Mouse (Mus musculus): ENCODE results near the gene Aup1.

The Aup1 gene

DNA sequence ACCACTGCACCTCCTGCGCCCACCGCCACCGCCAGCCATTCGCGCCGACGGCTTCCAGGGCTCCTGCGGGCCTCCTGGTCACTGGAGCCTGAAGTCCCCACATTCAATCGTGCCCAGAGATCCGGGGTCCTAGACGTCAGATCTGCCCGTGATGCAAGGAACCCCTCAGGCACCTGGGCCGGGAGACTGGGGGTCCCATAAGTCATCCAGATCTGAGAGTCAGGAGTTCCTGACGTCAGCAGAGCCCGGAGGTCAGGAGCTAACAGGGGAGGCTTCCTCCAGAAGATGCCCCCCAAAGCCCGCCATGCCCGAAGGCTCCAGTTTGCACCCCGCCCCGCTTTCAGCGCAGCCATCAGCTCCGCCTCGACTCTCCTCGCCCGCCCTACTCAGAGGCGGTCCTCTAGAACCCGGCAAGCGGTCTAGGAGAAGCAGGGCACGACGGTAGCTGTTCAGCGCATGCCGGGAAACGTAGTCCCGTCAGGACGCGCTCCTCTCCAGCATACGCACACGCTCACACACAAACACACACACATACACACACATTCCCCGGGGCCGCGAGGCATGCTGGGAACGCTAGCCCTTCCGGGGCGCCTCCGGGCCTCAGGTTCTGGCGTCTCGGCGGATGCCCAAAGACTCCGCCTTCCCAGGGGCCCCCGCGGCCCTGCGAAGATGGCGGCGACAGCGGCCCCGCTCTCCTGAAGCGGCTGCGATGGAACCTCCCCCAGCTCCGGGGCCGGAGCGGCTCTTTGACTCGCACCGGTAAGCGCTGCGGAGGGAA is at the start of gene Aup1:
Gene Aup1, plus strand, starts transcription at position 448 of the 778 bp plus-strand sequence.
- peak; percentile 98 for DNase-seq (ENCODE audit: low read depth, low spot score)

DNA sequence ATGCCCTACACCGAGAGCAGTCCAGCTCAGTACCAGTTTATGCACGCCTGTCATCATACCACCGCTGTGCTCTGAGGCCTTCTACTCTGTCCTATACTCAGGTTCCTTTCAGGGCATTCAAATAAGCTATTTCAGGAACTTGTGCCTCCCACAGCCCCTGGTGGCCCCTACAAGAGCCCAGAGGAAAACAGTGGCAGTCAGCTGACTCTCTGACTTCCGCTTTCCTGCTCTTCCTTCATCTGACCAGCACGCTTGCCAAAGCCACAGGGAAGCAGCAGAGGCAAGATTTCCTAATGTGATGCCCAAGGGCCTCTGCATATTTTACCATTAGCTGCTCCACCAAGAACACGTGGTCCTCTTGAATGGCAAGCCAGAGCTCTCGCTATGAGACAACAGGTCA is 49.4 kb upstream of the Aup1 start:
- DNase-seq (ENCODE audit: low read depth, low spot score) = no peak

GRCm38 (mm10) chr6:83005444-83006011 is 48.8 kb upstream of the Aup1 start:
- DNase-seq (ENCODE audit: low read depth, low spot score) = no peak

DNA sequence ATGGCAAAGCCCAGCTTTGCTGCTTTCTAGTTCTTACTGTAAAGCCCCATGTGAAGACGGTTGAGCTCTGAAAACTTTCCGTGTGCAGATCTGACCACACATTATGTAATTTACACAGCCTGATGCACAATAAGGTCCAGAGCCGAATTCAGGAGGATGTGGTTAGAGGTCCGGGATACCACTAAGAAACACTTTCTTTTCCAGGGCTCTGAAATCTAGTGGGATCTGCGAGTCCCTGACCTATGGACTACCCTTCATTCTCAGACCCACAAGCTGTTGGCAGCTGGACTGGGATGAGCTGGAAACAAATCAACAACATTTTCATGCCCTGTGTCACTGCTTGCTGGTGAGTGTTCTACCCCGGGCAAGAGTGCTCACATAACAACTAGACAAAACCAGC is 48.2 kb upstream of the Aup1 start:
- DNase-seq (ENCODE audit: low read depth, low spot score) = no peak

DNA sequence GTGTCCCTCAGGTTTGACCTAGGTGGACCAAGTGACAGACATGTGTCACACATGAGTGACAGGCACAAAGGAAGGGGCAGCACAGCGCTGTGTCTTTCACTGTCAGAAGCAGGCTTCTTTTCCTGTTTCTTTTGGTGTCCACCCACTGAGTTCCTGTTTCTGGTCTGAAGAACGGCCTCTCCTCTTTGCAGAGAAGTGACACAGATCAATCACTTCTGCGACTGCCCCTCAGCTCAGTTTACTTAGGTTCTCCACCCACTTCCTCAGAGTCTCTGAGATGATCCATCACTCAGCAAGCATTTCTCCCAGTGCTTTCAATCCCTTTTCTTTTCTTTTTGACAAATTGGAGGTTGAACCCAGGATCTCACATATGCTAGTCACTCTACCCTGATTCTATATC is 45.7 kb upstream of the Aup1 start:
- no peak for DNase-seq (ENCODE audit: low read depth, low spot score)

DNA sequence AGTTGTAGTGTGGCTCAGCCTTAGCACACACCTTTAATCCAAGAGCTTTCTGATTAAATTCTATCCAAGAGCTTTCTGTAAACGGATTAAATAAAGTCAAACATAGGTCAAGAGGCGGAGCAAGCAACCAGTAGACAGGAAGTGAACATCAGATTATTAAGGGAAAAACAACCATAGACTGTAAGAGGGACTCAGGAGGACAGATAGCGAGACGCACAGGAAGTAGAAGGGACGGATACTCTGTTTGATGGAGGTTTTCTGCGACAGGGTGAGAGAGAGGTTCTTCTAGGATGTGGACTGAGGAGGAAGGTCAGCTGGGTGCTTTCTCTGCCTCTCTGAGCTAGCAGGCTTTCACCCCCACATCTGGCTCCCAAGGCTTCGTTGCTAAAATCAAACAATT is 44.3 kb upstream of the Aup1 start:
- DNase-seq (ENCODE audit: low read depth, low spot score) = peak; percentile 54

DNA sequence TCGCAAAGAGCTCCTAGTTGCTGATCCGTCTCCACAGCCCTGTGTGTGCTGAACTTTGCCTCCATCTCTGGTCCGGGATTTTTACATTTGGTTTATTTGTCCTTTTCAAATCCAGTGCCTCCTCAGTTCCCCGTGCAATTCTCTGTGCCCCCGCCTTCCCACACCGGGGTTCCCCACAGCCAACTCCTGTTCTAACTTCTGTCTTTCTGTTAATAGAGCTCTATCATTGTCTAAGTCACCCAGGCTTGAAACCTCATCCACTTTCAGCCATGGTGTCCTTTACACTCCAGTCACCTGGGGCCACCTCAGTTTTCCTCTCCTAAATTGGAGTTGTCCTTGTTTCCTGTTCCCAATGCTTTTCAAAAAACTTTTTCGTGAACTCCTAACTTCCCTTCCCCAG is 43.1 kb upstream of the Aup1 start:
- no peak for DNase-seq (ENCODE audit: low read depth, low spot score)

GRCm38 (mm10) chr6:83011756-83012155 is 42.6 kb upstream of the Aup1 start:
- DNase-seq (ENCODE audit: low read depth, low spot score) = no peak

DNA sequence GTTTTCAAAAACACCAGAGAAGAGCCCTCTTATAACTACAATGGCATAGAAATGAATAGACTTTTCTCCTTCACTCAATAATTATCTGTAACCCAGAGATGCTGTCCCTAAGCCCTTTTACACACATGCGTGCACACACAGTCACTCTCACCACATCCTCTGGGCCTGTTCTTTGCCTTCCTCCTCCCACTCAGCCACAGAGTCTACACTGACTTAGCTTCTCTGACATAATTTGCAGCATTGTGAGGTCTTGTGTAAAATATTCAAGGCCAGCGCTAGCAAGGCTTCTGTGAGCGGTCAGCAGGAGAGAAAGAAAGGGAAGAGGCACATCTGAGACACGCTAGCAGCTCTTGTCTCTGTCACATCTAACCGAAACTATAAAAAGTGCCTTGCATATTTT is 40.9 kb upstream of the Aup1 start:
- DNase-seq (ENCODE audit: low read depth, low spot score) = no peak

DNA sequence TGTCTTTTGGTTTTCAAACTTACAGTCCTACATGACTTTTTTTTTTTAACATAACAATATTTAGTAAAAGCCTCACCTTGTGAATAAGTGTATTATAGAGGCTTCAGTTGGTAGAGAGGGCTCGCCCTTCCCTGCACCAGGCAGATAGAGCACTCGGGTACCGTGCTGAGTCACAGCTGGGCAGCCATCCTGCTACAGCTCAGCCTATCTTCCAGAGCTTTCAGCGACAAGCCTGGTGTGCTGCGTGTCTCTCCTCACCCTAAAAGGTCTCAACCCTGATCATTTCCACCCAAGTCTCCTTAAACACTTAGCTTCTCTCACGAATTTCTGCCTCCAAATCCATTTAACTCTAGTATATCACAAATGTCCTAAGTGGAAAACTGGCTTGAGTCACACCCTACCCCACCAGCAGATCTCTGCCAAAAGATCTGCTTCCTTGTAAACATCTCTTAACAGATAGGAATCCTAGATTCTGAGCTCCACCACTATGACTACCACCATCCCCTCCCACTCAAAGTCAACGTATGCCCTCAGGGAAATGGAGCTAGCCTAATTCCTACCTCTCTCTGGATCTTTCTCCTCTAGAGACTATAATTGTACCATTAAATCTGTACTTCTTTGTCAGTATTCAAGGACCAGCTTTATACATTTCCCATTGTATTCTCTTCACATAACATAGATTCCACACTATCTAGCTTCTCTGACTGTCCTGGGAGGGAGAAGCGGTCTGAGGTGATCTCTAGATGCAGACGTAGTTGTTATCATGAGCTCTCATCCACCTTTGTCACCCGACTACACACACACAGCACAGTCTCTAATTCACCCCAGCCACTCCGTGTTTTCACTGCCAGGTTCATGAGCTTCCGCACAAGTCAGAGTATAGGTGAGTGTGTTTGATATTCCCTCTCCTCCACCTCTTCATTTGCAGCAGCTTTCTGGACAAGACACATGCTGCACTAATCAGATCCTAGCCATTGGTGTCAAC is 39.5 kb upstream of the Aup1 start:
- no peak for DNase-seq (ENCODE audit: low read depth, low spot score)

- DNase-seq (ENCODE audit: low read depth, low spot score) = no peak
These were observed 38.6 kb upstream of the Aup1 start for GRCm38 (mm10) chr6:83015749-83016148.

DNA sequence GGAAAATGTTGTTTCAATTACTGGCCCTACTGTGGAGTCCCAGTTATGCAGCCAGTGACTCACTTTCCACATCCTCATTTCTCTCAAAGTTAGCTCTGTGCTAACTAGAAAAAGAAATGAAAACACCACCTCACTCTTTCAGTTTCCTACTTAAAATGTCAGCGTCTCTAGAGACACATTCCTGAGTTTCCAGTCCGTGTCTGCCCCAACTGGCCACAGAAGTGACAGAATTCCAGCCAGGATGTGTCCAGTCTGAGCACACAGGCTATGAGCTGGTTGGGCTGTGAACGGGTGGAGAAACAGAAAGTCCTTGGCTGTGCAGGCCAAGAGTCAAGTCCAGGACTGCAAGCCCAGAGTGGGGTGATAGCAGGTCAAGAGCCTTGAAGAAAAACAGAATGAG is 37.1 kb upstream of the Aup1 start:
- DNase-seq (ENCODE audit: low read depth, low spot score) = no peak

GRCm38 (mm10) chr6:83019044-83019443 is 35.3 kb upstream of the Aup1 start:
- no peak for DNase-seq (ENCODE audit: low read depth, low spot score)

- no peak for DNase-seq (ENCODE audit: low read depth, low spot score)
These were observed 34.2 kb upstream of the Aup1 start for GRCm38 (mm10) chr6:83020121-83020520.

- DNase-seq (ENCODE audit: low read depth, low spot score) = no peak
These were observed 33.3 kb upstream of the Aup1 start for GRCm38 (mm10) chr6:83020836-83021593.

GRCm38 (mm10) chr6:83023008-83023407 is 31.3 kb upstream of the Aup1 start:
- DNase-seq (ENCODE audit: low read depth, low spot score) = no peak

- no peak for DNase-seq (ENCODE audit: low read depth, low spot score)
These were observed 30.5 kb upstream of the Aup1 start for GRCm38 (mm10) chr6:83023786-83024185.

- no peak for DNase-seq (ENCODE audit: low read depth, low spot score)
These were observed 29.9 kb upstream of the Aup1 start for GRCm38 (mm10) chr6:83024421-83024820.

DNA sequence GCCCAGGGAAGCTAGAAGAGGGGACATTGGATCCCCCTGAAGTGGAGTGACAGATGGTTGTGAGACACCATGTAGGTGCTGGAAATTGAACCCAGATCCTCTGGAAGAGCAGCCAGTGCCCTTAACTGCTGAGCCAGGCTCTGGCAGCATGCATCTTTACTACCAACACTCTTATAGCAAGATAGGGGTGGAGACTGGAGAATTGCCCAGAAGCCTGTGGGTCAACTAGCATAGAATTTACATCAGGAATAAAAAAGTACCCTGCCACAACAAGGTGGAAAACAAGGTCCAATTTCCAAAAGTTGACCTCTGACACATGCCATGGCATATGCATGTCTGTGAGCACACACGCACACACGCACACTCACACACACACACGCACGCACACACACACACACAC is 29.1 kb upstream of the Aup1 start:
- no peak for DNase-seq (ENCODE audit: low read depth, low spot score)

DNA sequence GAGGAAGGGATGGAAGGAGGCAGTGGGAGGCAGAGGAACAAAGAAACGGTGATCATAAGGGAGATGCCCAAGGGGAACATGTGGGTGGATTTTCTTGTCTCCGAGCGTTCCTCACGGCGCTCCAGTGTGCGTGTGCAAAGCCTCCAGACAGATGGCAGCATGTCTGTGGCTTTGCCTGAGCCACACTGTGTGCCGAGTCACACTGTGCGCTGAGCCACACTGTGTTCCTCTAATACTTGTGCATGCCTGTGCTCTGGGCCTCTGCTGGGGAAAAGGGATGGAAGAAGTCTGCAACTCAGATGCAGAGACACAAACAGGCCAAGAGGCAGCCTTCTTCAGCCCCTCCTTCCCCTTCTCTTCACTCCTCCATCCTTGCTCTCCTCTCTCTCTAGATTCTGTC is 27.0 kb upstream of the Aup1 start:
- DNase-seq (ENCODE audit: low read depth, low spot score) = no peak

- no peak for DNase-seq (ENCODE audit: low read depth, low spot score)
These were observed 26.6 kb upstream of the Aup1 start for GRCm38 (mm10) chr6:83027706-83028105.

- DNase-seq (ENCODE audit: low read depth, low spot score) = no peak
These were observed 24.5 kb upstream of the Aup1 start for GRCm38 (mm10) chr6:83029777-83030176.

Measured in retina, adult 2 months (tissue).